In the genomic region with DNA sequence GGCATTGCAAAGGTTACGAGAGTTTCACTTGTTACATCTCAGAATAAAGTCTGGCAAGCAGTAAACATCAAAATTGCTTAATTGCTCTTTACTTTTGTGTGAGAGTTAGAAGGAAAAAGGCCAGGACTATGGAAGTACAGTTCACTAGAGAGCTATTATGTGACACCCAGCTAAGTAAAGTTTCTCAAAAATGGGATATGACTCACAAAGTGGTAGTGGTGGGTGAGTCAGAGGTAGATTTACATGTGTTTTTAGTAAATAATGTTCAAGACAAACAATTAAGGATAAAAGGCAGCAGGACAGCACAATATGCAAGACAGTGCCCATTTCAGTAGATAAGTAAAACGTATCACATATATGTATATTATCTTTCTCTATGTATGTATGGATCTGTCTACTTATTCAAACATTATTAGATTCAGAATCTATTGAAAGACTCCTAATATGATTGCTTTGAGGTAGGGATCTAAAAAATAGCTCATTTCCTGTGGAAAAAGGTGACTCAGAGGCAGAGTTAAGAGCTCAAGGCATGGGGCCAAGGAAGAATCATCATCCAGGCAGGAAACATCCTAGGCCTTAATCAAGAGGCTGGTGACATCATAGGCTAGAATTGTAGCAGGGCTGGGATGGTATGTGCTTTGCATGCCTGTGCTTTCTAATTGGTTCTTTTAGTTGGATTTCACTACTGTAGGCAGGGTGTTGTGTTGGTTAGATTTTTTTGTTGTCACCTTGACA, we compare ENCODE assay signal across 13 mouse cellular contexts.
DNase-seq lines count a peak whose midpoint lies in the region; ATAC-seq lines count a peak whose summit lies in the region.
"Had no signal": no experiment of that assay in that cellular context is flagged by ENCODE, and none has a peak within 500 bp of the region (broad histone marks: within the 10 kb centered on the region; RNA-seq: fewer than 3 reads in every experiment).

No protein-coding gene starts in this region.

- no peak for ATAC-seq in forebrain, embryonic 15.5 days (replicated peaks)
- ATAC-seq: forebrain, embryonic 13.5 days had no signal

- H3K9me3 ChIP-seq in forebrain, embryonic 15.5 days, result no peaks in the 10 kb centered on the region
- H3K9me3 ChIP-seq: forebrain, embryonic 13.5 days; hindbrain, embryonic 10.5 days; lung, embryonic 15.5 days had no signal

- H3K4me2 ChIP-seq in forebrain, embryonic 15.5 days (replicated peaks), result no peak overlapping the region
- H3K4me2 ChIP-seq: forebrain, embryonic 13.5 days; lung, embryonic 15.5 days had no signal

- no peak overlapping the region for H3K4me3 ChIP-seq in forebrain, embryonic 15.5 days
- H3K4me3 ChIP-seq: forebrain, embryonic 13.5 days; hindbrain, embryonic 10.5 days; lung, embryonic 15.5 days had no signal

- DNase-seq in adrenal gland, adult (ENCODE audit: inconsistent age in 2 of 2, low spot score in 1 of 2), result peak; percentile 14 to 75
- DNase-seq in adrenal gland, adult 18-20 months (ENCODE audit: low spot score in 2 of 2), result no peak
- DNase-seq in kidney, postnatal 36 days, result peak; percentile 12 to 25
- DNase-seq in kidney, adult 18-20 months, result no peak
- peak; percentile 62 for DNase-seq in brain, adult 2 months (ENCODE audit: low read depth, low spot score)
- DNase-seq in heart, postnatal 4 days, result peak; percentile 69
- no peak for DNase-seq in cerebellum, adult 9-10 months
- DNase-seq: cerebellum, adult 11 months; thymus, postnatal 14 days had no signal

- no peaks in the 10 kb centered on the region for H3K36me3 ChIP-seq in forebrain, embryonic 15.5 days
- H3K36me3 ChIP-seq: hindbrain, embryonic 10.5 days; lung, embryonic 15.5 days had no signal

- 67% methylated on average over 2 of the region's 2 CpGs for WGBS in forebrain, embryonic 15.5 days

- H3K27me3 ChIP-seq in forebrain, embryonic 15.5 days, result peaks cover 15% of the 10 kb centered on the region
- H3K27me3 ChIP-seq: lung, embryonic 15.5 days had no signal

- no peaks in the 10 kb centered on the region for H3K4me1 ChIP-seq in forebrain, embryonic 15.5 days
- H3K4me1 ChIP-seq: forebrain, embryonic 13.5 days; hindbrain, embryonic 10.5 days; lung, embryonic 15.5 days had no signal

- no peak overlapping the region for H3K27ac ChIP-seq in forebrain, embryonic 15.5 days (replicated peaks)
- H3K27ac ChIP-seq: forebrain, embryonic 13.5 days; hindbrain, embryonic 10.5 days; lung, embryonic 15.5 days had no signal

- H3K9ac ChIP-seq in forebrain, embryonic 15.5 days (replicated peaks), result no peak overlapping the region
- H3K9ac ChIP-seq: forebrain, embryonic 13.5 days; lung, embryonic 15.5 days had no signal

Comparison
In these comparisons a context has a peak if more than half of its experiments do, and no peak if none do; other contexts are left out.
1. DNase-seq: peak in adrenal gland, adult (2 of 2), kidney, postnatal 36 days (2 of 2), brain, adult 2 months (single experiment) and heart, postnatal 4 days (single experiment); none in adrenal gland, adult 18-20 months (0 of 2), kidney, adult 18-20 months (single experiment) and cerebellum, adult 9-10 months (single experiment).